Mouse (Mus musculus) bone marrow, adult 2 months (tissue): ENCODE data around the gene Aldh5a1. TPM values are rescaled to one million over a fixed set of nuclear protein-coding genes. Genes with fewer than 3 reads are reported as not detected.

Source experiments
- H3K27ac ChIP-seq: fragments of 200-500 bp; 2 replicates; pipeline ENCODE4 v1.5.1; 2012; ENCODE audit warnings: low read depth, mild to moderate bottlenecking, control low read depth, inconsistent platforms, low read length; ENCODE audit not compliant: control insufficient read depth, poor library complexity, insufficient read depth
- H3K4me1 ChIP-seq: fragments of 200-500 bp; 2 replicates; pipeline ENCODE4 v1.6.1; 2011; ENCODE audit warnings: low read length; ENCODE audit not compliant: control insufficient read depth, insufficient read depth
- H3K4me3 ChIP-seq: fragments of 200-500 bp; replicated peaks from 2 replicates; pipeline ENCODE3; 2011; ENCODE audit warnings: mild to moderate bottlenecking, low read depth, low read length, control low read depth; ENCODE audit not compliant: control insufficient read depth
- CTCF ChIP-seq: fragments of 200-500 bp; IDR thresholded peaks from 2 replicates; pipeline ENCODE4 v1.5.1; 2011; ENCODE audit warnings: low read length, control low read depth; ENCODE audit not compliant: control insufficient read depth, insufficient read depth
- POLR2A ChIP-seq: fragments of 200-500 bp; IDR thresholded peaks from 2 replicates; pipeline ENCODE4 v1.6.1; 2011; ENCODE audit warnings: low read depth, mild to moderate bottlenecking, control low read depth, low read length, borderline replicate concordance; ENCODE audit not compliant: control insufficient read depth
- WGBS: fragments of 180-500 bp; shearing (Covaris S2); methylation state at CpG from one replicate; pipeline ENCODE4 v1.1.7; 2018; 5-methylcytosine and 5-hydroxymethylcytosine counted together
- polyA plus RNA-seq: library from polyadenylated mRNA; stranded (reverse); fragments of >200 nt; gene quantifications from 2 replicates; pipeline ENCODE4 v1.2.4, GENCODE M21; 2011; ENCODE audit warnings: low replicate concordance; ENCODE audit not compliant: missing spikeins, insufficient read depth, insufficient read length

Aldh5a1 gene
- polyA plus RNA-seq, 1 experiment = 1.3 TPM

DNA sequence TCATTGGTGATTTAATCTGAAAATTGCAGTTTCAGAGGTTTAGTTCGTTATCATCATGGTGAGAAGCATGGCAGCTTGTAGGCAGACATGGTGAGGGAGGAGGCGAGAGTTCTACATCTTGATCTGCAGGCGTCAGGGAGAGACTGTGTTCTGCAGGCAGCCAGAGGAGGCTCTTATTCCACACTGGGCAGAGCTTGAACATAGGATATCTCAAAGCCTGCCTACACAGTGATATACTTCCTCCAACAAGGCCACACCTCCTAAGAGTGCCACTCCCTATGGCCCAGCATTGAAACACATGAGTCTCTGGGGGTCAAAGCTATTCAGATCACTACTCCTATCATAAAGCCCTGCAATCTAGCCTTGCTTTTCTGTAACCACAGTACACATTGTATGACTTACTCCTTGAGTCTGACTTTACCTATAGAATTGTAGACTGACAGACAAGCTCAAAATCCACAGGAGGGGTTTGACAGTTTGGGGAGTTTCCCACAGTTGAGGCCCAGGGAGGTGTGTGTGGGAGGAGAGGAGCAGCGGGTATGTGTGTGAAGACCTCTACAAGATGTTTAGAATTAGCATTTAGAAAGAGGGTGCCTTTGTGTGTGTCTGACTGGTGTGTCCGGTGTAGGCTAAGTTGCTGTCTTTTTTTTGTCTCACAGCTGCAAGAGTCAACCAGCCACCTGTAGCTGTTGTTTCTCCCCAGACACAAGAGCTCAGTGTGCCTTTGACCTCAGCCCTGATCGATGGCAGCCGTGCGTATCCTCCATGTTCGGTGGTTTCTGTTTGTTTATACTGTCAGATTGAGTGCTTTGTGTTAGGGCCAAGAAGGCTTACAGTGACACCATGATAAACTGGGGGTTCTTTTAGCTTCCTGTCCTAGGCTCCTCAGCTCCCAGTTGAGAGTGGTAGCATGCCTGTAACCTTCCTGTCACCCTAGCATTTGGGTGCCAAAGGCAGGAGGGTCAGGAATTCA lies 70.7 kb downstream of the Aldh5a1 start:
- TF ChIP-seq CTCF (no peak), POLR2A (no peak)
- H3K4me3 ChIP-seq = no peak overlapping the region
- WGBS = 71% methylated on average over 9 of the region's 9 CpGs
- peak overlapping the region; percentile 61 for H3K27ac ChIP-seq
- peaks cover 2% of the 10 kb centered on the region for H3K4me1 ChIP-seq

DNA sequence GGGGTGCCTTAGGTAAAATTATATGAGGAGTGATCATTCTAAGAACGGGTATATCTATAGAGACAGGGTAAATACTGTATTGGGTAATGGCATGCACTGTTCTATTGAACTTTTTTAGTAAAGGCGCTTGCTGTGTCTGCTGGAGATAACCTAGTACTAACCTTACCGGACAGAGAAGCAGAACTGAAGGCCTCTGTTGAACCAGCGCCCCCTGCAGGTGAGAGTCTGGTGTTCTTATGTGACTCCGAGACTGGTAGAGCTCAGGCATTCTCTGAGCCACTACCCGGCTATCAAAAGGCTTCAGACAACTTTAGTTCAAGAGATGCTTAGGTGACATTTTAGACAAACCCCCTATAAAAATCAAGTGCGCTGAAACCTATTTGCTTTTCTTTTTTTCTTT lies 74.9 kb downstream of the Aldh5a1 start:
- WGBS = 56% methylated on average over 7 of the region's 7 CpGs
- Histone ChIP-seq H3K4me1 (peaks cover 2% of the 10 kb centered on the region), H3K4me3 (no peak overlapping the region), H3K27ac (no peak overlapping the region)
- TF ChIP-seq CTCF = peak; percentile 55
- TF ChIP-seq POLR2A = no peak

DNA sequence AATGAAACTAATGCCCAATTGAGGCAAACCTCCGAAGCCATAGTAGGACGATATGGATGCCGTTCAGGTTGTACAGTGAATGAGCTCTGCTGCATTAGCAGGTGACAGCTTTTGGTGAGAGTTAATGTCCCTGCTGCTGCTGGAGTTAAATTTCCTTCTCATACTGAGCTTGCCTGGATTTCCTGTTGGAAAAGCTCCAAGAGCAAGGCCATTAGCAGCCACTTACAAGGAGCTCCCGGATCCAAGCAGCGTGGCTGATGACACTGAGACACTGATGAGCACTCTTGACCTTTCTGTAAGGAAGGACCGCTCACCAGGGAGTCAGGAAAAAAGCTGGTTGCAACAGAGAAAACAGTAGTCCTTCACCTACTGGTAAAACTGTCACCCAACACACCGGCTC lies 75.4 kb downstream of the Aldh5a1 start:
- Histone ChIP-seq H3K4me1 (peaks cover 2% of the 10 kb centered on the region), H3K4me3 (no peak overlapping the region), H3K27ac (no peak overlapping the region)
- 76% methylated on average over 7 of the region's 7 CpGs for WGBS
- TF ChIP-seq POLR2A (no peak), CTCF (no peak)

DNA sequence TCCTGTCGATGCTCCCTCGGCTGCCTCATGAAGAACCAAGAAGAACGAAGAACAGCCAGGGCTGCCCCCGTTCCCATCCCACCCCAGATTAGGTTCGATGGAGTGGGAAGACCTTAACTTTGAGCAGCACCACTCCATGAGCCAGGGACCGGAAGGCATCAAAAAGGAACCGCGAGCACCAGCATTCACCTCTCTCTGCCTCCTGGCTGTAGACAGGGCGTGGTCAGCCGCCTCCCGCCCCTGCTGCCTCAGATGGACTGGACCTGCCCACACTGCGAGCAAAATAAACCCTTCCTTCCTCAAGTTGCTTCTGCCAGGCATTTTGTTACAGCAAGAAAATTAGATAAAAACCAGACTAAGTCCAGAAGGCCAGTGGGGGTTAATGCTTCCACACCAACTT lies 76.4 kb downstream of the Aldh5a1 start:
- TF ChIP-seq POLR2A = no peak
- no peak for TF ChIP-seq CTCF
- H3K27ac ChIP-seq = no peak overlapping the region
- no peak overlapping the region for H3K4me3 ChIP-seq
- 72% methylated on average over 12 of the region's 12 CpGs for WGBS
- H3K4me1 ChIP-seq = no peaks in the 10 kb centered on the region

DNA sequence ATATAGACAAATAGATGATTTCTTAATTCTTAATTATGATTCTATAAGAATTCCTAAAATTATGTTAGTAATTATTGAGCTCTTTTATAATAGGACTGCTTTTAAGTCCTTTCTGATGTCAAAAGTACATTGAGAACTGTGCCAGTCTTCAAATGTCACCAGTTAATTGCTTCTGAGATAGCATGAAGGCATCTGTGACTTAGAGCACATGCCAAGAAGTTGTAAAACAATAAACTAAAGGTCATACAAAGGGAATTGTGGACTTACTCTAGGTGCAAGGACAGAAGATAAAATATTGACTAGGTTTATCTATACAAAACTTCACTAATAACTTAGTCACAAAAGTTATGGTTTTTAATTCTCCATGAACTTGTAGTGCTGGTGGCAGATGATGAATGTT lies 78.3 kb downstream of the Aldh5a1 start:
- TF ChIP-seq CTCF (no peak), POLR2A (no peak)
- Histone ChIP-seq H3K4me1 (no peaks in the 10 kb centered on the region), H3K4me3 (no peak overlapping the region), H3K27ac (no peak overlapping the region)

Other genes starting within 250 kb of the Aldh5a1 start
- not detected in 2 replicates for gene Armh2, start 196.4 kb downstream of the Aldh5a1 start, polyA plus RNA-seq
- 91.4 and 105 TPM in 2 replicates for gene Gmnn, start 175.7 kb downstream of the Aldh5a1 start, polyA plus RNA-seq
- gene BC005537, start 136.0 kb downstream of the Aldh5a1 start, polyA plus RNA-seq = 67.8 and 76.9 TPM in 2 replicates
- 19.8 and 37.3 TPM in 2 replicates for gene Acot13, start 106.1 kb downstream of the Aldh5a1 start, polyA plus RNA-seq
- gene Tdp2, start 106.0 kb downstream of the Aldh5a1 start, polyA plus RNA-seq = 26.5 and 37.7 TPM in 2 replicates
- not detected in 2 replicates for gene D130043K22Rik, start 92.5 kb downstream of the Aldh5a1 start, polyA plus RNA-seq
- gene Gpld1, start 5.5 kb upstream of the Aldh5a1 start, polyA plus RNA-seq = 0.27 TPM in 1 of 2 replicates, not detected in the other
- 4.9 and 23.9 TPM in 2 replicates for gene Mrs2, start 82.7 kb upstream of the Aldh5a1 start, polyA plus RNA-seq
- gene Dcdc2a, start 118.3 kb upstream of the Aldh5a1 start, polyA plus RNA-seq = not detected in 2 replicates